Mouse (Mus musculus): ENCODE measurements around the gene Fosb. TPM values are rescaled to one million over a fixed set of nuclear protein-coding genes. Genes with fewer than 3 reads are reported as not detected.
"Not testable (repeated sequence)": the region's sequence is repeated elsewhere in the genome, so short reads cannot be mapped to it uniquely, and the experiment has no call there.

Fosb gene
- total and polyA plus RNA-seq, 2 experiments from 2014 or later, result 0.11 to 0.38 TPM

GRCm38 (mm10) chr7:19281680-19282304 lies 28.1 kb downstream of the Fosb start:
- Histone ChIP-seq H3K4me3 (ENCODE audit: low read depth, low read length) (peak overlapping the region; percentile 86), H3K27me3 (ENCODE audit: insufficient read depth, low read length) (peaks cover 31% of the 10 kb centered on the region), H3K9ac (replicated peaks; ENCODE audit: low read length, poor library complexity, severe bottlenecking) (0 out of 2 replicates have a peak overlapping the region, but pooled peaks have one; percentile 96), H3K4me2 (ENCODE audit: low read depth, low read length, poor library complexity, severe bottlenecking) (peak overlapping the region; percentile 52)
- peak; percentile 57 for DNase-seq (ENCODE audit: low spot score)
- H3K27ac ChIP-seq (ENCODE audit: low read depth, low read length); H3K4me1 ChIP-seq (ENCODE audit: insufficient read depth, low read length); ATAC-seq (ENCODE audit: low FRiP score); H3K36me3 ChIP-seq (ENCODE audit: insufficient read depth, low read length); H3K9me3 ChIP-seq (ENCODE audit: low read length): not testable (repeated sequence)
- whole genome bisulfite sequencing, result 40% methylated on average over 6 of the region's 6 CpGs
- TF ChIP-seq CTCF (IDR thresholded peaks at IDR 0.05), result peak; percentile 73

- Histone ChIP-seq H3K36me3 (ENCODE audit: insufficient read depth, low read length) (no peaks in the 10 kb centered on the region), H3K4me2 (ENCODE audit: low read depth, low read length, poor library complexity, severe bottlenecking) (peak within 1 kb of the TSS; percentile 56), H3K9me3 (ENCODE audit: low read length) (no peaks in the 10 kb centered on the region), H3K4me1 (ENCODE audit: insufficient read depth, low read length) (peaks cover 6% of the 10 kb centered on the region), H3K4me3 (ENCODE audit: low read depth, low read length) (peak within 1 kb of the TSS; percentile 39), H3K27me3 (ENCODE audit: insufficient read depth, low read length) (peaks cover 31% of the 10 kb centered on the region), H3K27ac (ENCODE audit: low read depth, low read length) (no peak within 1 kb of the TSS), H3K9ac (replicated peaks; ENCODE audit: low read length, poor library complexity, severe bottlenecking) (peak within 1 kb of the TSS; percentile 39; the same call in 1 of the 2 replicates)
- DNase-seq (ENCODE audit: low spot score) (no peak), ATAC-seq (ENCODE audit: low FRiP score) (no peak)
- under 1% methylated on average over 46 of the region's 46 CpGs for WGBS
- no peak for TF ChIP-seq CTCF (IDR thresholded peaks at IDR 0.05)
These were observed 30.2 kb downstream of the Fosb start, which contains the start of gene Ppm1n for GRCm38 (mm10) chr7:19279581-19280114. TSS of gene Ppm1n (minus strand) at chr7:19280064.

GRCm38 (mm10) chr7:19279052-19279451 lies 30.8 kb downstream of the Fosb start:
- no peak overlapping the region for H3K9ac ChIP-seq (replicated peaks; ENCODE audit: low read length, poor library complexity, severe bottlenecking)
- no peak for TF ChIP-seq CTCF (IDR thresholded peaks at IDR 0.05)
- 3% methylated on average over 34 of the region's 34 CpGs for WGBS

GRCm38 (mm10) chr7:19276253-19276652 lies 33.6 kb downstream of the Fosb start:
- Histone ChIP-seq H3K9me3 (ENCODE audit: low read length) (no peaks in the 10 kb centered on the region), H3K27ac (ENCODE audit: low read depth, low read length) (no peak overlapping the region), H3K4me1 (ENCODE audit: insufficient read depth, low read length) (no peaks in the 10 kb centered on the region; the same call in 1 of the 2 replicates), H3K4me3 (ENCODE audit: low read depth, low read length) (no peak overlapping the region), H3K36me3 (ENCODE audit: insufficient read depth, low read length) (no peaks in the 10 kb centered on the region), H3K9ac (replicated peaks; ENCODE audit: low read length, poor library complexity, severe bottlenecking) (no peak overlapping the region), H3K27me3 (ENCODE audit: insufficient read depth, low read length) (peaks cover 30% of the 10 kb centered on the region), H3K4me2 (ENCODE audit: low read depth, low read length, poor library complexity, severe bottlenecking) (no peak overlapping the region)
- WGBS, result 58% methylated on average over 4 of the region's 4 CpGs
- DNase-seq (ENCODE audit: low spot score) (no peak), ATAC-seq (ENCODE audit: low FRiP score) (no peak)
- peak; percentile 33; the same call in 1 of the 2 replicates for TF ChIP-seq CTCF (IDR thresholded peaks at IDR 0.05)

More at GRCm38 (mm10) chr7:19279052-19279451, 30.8 kb downstream of the Fosb start:
- Histone ChIP-seq H3K27ac (ENCODE audit: low read depth, low read length) (no peak overlapping the region), H3K9me3 (ENCODE audit: low read length) (no peaks in the 10 kb centered on the region), H3K36me3 (ENCODE audit: insufficient read depth, low read length) (no peaks in the 10 kb centered on the region), H3K27me3 (ENCODE audit: insufficient read depth, low read length) (peaks cover 31% of the 10 kb centered on the region), H3K4me1 (ENCODE audit: insufficient read depth, low read length) (peaks cover under 1% of the 10 kb centered on the region; the same call in 1 of the 2 replicates), H3K4me3 (ENCODE audit: low read depth, low read length) (peak overlapping the region; percentile 39), H3K4me2 (ENCODE audit: low read depth, low read length, poor library complexity, severe bottlenecking) (peak overlapping the region; percentile 56)
- ATAC-seq (ENCODE audit: low FRiP score) (no peak), DNase-seq (ENCODE audit: low spot score) (no peak)

- WGBS, result under 1% methylated on average over 35 of the region's 36 CpGs
- peaks cover 4% of the 10 kb centered on the region; the same call in 1 of the 2 replicates for H3K4me1 ChIP-seq (ENCODE audit: insufficient read depth, low read length)
- peak overlapping the region; percentile 77 for H3K9ac ChIP-seq (replicated peaks; ENCODE audit: low read length, poor library complexity, severe bottlenecking)
- no peaks in the 10 kb centered on the region; the same call in 1 of the 2 replicates for H3K27me3 ChIP-seq (ENCODE audit: insufficient read depth, low read length)
- peak overlapping the region; percentile 88 for H3K4me2 ChIP-seq (ENCODE audit: low read depth, low read length, poor library complexity, severe bottlenecking)
- DNase-seq (ENCODE audit: low spot score) (peak; percentile 66), ATAC-seq (ENCODE audit: low FRiP score) (peak; percentile 60)
- H3K4me3 ChIP-seq (ENCODE audit: low read depth, low read length), result peak overlapping the region; percentile 88
- H3K27ac ChIP-seq (ENCODE audit: low read depth, low read length), result peak overlapping the region; percentile 75
- H3K36me3 ChIP-seq (ENCODE audit: insufficient read depth, low read length), result no peaks in the 10 kb centered on the region
- no peaks in the 10 kb centered on the region for H3K9me3 ChIP-seq (ENCODE audit: low read length)
- TF ChIP-seq CTCF (IDR thresholded peaks at IDR 0.05), result no peak
These were observed 37.6 kb downstream of the Fosb start for GRCm38 (mm10) chr7:19272173-19272764.
